Mouse (Mus musculus) heart, postnatal 25 days (tissue): ENCODE results near the gene Frrs1l. TPM values are rescaled to one million over a fixed set of nuclear protein-coding genes. Genes with fewer than 3 reads are reported as not detected.

Experiments used
- DNase-seq: peaks from one replicate; pipeline ENCODE4 v3.0.0; 2022; ENCODE audit warnings: low spot score
- intact Hi-C: fragments of 180-260 bp; cut with DNase I; formaldehyde crosslinking; loops from one replicate; pipeline ENCODE4 v1.15.1; 2025
- total RNA-seq, 2 experiments: library from RNA; stranded (reverse); gene quantifications; 2 replicates each; pipeline ENCODE4 v1.2.3; 2021

Frrs1l gene
- total RNA-seq, 2 experiments from 2014 or later: 0.05 TPM; not detected in 1

DNA sequence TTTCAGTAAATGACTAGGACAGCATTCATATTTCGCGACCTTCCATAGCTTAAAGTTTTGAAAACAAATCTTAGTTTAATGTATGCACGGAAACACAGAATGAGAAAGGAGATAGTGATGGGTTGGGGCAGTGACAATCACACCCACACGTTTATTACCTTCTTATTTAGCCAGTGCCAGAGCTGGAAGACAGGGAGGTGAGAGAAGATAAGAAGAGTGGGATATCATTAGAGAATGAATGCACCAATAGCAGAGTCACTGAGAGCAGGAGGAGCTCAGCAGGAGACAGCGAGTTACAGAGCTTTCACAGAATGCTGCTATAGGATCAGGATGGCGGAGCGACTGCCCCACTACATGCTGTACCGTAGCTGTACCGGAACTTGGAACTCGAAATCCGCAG lies 68.0 kb downstream of the Frrs1l start:
- no peak for DNase-seq
- intact Hi-C loops: no loop called here

DNA sequence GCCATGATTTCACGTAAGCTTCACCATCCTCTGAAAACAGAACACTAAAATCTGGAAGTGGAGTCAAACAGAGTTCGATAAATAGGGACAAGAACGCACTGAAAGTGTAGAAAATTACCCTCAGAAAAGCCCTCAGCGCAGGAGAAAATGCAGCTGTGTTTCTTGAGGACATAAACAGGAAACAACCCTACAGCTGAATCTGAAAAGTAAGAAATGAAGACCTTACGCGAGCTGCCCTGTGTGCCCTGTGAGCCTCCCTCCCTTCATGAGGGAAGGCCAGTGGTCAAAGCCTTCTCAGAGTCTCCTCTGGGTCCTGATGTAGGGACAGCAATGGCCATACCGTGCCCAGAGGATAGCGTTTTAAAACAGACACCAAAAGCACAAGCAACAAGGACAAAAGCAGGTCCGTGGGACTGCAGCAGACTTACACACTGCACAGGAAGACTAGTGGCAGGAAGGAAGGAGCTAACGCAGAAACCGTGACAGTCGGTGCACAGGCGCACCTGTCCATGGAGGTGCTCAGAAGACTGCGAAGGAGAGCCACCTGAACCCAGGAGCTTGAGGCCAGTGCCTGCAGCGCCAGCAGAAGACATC lies 74.4 kb downstream of the Frrs1l start:
- intact Hi-C loops: no loop called here
- no peak for DNase-seq

DNA sequence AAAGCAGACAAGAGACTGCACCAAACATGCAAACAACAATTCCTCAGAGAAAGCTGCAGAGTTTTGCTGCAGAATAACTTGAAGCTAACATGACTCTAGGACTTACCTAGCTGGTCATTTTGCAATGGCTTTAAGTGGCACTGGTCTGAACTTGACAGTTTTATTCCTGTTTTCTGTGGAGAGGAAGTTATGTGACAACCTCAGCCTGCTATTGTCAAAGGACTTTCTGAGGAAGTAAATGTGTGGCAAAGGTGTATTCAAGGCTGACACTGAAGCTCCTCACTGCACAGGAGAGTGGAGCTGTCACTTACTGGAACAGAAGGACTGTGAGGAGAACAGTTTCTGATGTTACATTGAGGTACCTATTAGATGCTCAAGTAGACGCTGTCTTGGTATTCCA lies 75.4 kb downstream of the Frrs1l start:
- intact Hi-C loops: no loop called here
- DNase-seq: no peak

DNA sequence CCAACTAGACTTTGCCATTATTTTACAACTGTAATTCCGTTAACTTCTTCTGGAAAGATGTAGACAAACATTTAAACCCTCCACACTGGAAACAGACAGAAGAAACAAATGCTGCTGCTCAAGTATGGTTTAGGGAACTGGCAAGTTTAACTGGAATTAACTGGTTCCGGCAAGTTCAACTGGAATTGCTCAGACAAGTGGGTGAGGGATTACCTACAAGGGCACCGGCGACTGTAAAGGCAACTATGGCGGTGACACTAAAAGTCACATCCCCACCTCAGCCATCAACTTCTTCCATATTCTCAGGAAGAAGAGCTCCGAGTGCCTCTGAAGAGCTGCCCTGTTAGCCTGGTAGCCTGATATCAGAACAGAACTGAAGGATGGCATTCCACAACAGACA lies 75.9 kb downstream of the Frrs1l start:
- intact Hi-C loops: no loop called here
- no peak for DNase-seq

DNA sequence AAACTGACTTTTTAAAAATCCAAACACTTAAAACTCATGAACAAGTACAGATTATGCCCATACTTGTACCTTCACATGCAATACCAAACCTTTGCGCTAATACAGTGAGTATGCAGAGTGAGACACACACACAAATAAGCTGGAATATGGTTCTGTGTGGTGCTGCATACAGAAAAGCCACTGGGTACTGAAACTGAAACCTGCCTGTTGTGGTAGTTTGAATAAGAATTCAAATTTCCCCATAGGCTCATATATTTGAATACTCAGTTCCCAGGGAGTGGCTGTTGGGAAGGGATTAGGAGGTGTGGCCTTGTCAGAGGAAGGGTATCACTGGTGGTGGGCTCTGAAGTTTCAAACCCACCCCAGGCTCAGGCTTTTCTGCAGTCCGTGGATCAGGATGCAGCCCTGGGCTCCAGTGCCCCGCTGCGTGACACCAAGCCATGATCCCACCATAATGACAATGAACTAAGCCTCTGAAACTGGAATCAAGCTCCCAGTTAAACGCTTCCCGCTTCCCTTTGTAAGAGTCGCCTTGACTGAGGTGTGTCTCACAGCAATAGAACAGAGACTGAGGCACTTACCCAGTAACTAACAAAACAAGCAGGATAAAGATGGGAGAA lies 77.7 kb downstream of the Frrs1l start:
- intact Hi-C loops: no loop called here

DNA sequence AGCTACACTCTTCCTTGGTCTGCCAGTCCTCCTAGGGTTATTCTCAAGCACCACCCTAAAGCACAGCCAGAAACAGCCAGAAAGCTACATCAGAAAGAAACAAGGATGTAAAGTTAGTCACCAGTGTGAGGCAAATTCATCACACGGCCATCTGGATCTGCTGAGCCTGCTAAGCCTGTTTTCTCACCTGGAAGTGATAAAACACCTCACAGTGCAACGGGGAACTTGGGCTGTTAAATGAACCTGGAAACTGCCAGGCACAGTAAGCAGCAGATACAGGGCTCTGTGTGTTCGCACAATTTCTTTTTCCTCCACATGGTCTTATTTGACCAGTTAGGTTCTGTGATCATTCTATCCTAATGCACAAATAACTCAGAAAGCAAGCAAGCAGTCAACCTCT lies 80.6 kb downstream of the Frrs1l start:
- no peak for DNase-seq
- intact Hi-C loops: no loop called here

More for the DNA sequence above, 77.7 kb downstream of the Frrs1l start:
- no peak for DNase-seq

DNA sequence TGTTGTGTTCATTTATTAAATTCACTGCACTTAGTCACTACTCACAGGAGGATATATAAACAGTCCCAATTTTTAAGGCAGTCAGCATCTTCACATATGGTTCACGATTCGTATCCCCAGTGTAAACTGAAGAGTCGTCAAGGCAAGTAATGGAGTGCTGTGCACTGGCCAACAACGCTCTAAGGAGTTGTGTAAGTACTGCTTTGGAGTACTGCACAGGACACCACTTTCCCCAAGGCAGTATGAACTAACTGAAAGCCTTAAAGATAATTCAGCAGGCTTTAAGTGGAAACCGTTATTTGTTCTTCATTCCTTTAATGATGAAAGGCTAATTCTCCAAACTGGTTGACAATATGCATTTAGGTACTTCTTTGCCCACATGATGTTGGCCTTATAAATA lies 82.5 kb downstream of the Frrs1l start:
- intact Hi-C loops: no loop called here
- DNase-seq: no peak

Other genes starting within 250 kb of the Frrs1l start
- gene Actl7b, start 248.9 kb downstream of the Frrs1l start, total RNA-seq: not detected
- gene Actl7a, start 247.0 kb downstream of the Frrs1l start, total RNA-seq: not detected
- gene Elp1, start 188.1 kb downstream of the Frrs1l start, total RNA-seq: 10 to 100 TPM; 15.8 to 23.0 TPM
- 1 to 10 TPM; 2.2 TPM for gene Fam206a, start 188.0 kb downstream of the Frrs1l start, total RNA-seq
- gene Ctnnal1, start 125.2 kb downstream of the Frrs1l start, total RNA-seq: 10 to 100 TPM; 24.1 to 25.1 TPM
- gene Tmem245, start 43.0 kb downstream of the Frrs1l start, total RNA-seq: 10 to 100 TPM; 56.5 to 58.1 TPM
- 1 to 10 TPM; 3.1 to 3.4 TPM for gene Epb41l4b, start 153.0 kb upstream of the Frrs1l start, total RNA-seq